Mouse (Mus musculus) heart, postnatal 0 days (tissue): ENCODE data around the gene Chd8. TPM values are rescaled to one million over a fixed set of nuclear protein-coding genes. Genes with fewer than 3 reads are reported as not detected.
"Not testable (repeated sequence)": the region's sequence is repeated elsewhere in the genome, so short reads cannot be mapped to it uniquely, and the experiment has no call there.

ENCODE experiments used
- ATAC-seq: fragments of 200-750 bp; cut with Nextera tagmentation; 2 replicates; pipeline ENCODE4 v1.8.0; 2017; ENCODE audit warnings: low read depth, moderate number of reproducible peaks, moderate library complexity; ENCODE audit not compliant: insufficient read depth
- DNase-seq: peaks from one replicate; pipeline ENCODE4 v3.0.0-alpha.2; 2016; ENCODE audit warnings: low spot score
- H3K27ac ChIP-seq: fragments of 300-500 bp; sonication (generic); 2 replicates; pipeline ENCODE4 v1.5.1; 2014; ENCODE audit warnings: low read depth, mild to moderate bottlenecking
- H3K27me3 ChIP-seq: fragments of 300-500 bp; sonication (generic); 2 replicates; pipeline ENCODE4 v1.6.1; 2014; ENCODE audit warnings: low read length, mixed read lengths; ENCODE audit not compliant: control insufficient read depth, insufficient read depth
- H3K36me3 ChIP-seq: fragments of 300-500 bp; sonication (generic); replicated peaks from 2 replicates; pipeline ENCODE4 v1.6.1; 2014; ENCODE audit warnings: low read length, mixed read lengths; ENCODE audit not compliant: control insufficient read depth, insufficient read depth
- H3K4me1 ChIP-seq: fragments of 300-500 bp; sonication (generic); 2 replicates; pipeline ENCODE4 v1.6.1; 2014; ENCODE audit warnings: antibody characterized with exemption; ENCODE audit not compliant: control insufficient read depth, insufficient read depth
- H3K4me2 ChIP-seq: fragments of 300-500 bp; sonication (generic); 2 replicates; pipeline ENCODE4 v1.6.1; 2014; ENCODE audit warnings: low read depth, mild to moderate bottlenecking, low read length, moderate library complexity
- H3K4me3 ChIP-seq: fragments of 300-500 bp; sonication (generic); 2 replicates; pipeline ENCODE4 v1.5.1; 2014; ENCODE audit warnings: low read depth, low read length
- H3K9ac ChIP-seq: fragments of 300-500 bp; sonication (generic); replicated peaks from 2 replicates; pipeline ENCODE4 v1.6.1; 2014; ENCODE audit warnings: low read depth, low read length, mixed read lengths
- H3K9me3 ChIP-seq: fragments of 300-500 bp; sonication (generic); replicated peaks from 2 replicates; pipeline ENCODE4 v1.6.1; 2016; ENCODE audit warnings: low read length; ENCODE audit not compliant: control insufficient read depth
- CTCF ChIP-seq: IDR thresholded peaks from 2 replicates; pipeline ENCODE4 v1.5.1; 2016; ENCODE audit warnings: antibody characterized with exemption, control low read depth, low read depth
- EP300 ChIP-seq: IDR thresholded peaks from 2 replicates; pipeline ENCODE4 v1.6.1; 2016; ENCODE audit warnings: antibody characterized with exemption, low read depth
- WGBS: fragments of 180-500 bp; shearing (Covaris S2); extraction: QIAGEN DNeasy Blood & Tissue Kit; methylation state at CpG from one replicate; pipeline ENCODE4 v1.1.7; 2014; 5-methylcytosine and 5-hydroxymethylcytosine counted together
- polyA plus RNA-seq: library from polyadenylated mRNA; unstranded; fragments of >200 nt; fragmentation: Nextera tagmentation; extraction: Ambion mirVana; gene quantifications from 2 replicates; pipeline ENCODE4 v1.2.1, GENCODE M21; 2015
- total RNA-seq: library from RNA; depleted of rRNA; stranded (reverse); fragments of >200 nt; gene quantifications from 2 replicates; pipeline ENCODE4 v1.2.3, GENCODE M21; 2014; ENCODE audit warnings: low replicate concordance; rRNA removed

Chd8 gene
- 18.1 and 28.8 TPM in 2 replicates for total RNA-seq
- polyA plus RNA-seq, result 12.9 and 13.0 TPM in 2 replicates

GRCm38 (mm10) chr14:52257484-52258213 is at the start of gene Chd8:
Chd8 (minus strand) TSS chr14:52257780.
- H3K36me3 ChIP-seq, result peaks cover 10% of the 10 kb centered on the region
- peak within 1 kb of the TSS; percentile 86 for H3K4me2 ChIP-seq
- DNase-seq, result peak; percentile 96
- no peaks in the 10 kb centered on the region for H3K9me3 ChIP-seq
- no peaks in the 10 kb centered on the region for H3K27me3 ChIP-seq
- H3K4me1 ChIP-seq, result peaks cover 11% of the 10 kb centered on the region; the same call in 1 of the 2 replicates
- peak within 1 kb of the TSS; percentile 95 for H3K27ac ChIP-seq
- peak within 1 kb of the TSS; percentile 86 for H3K9ac ChIP-seq
- under 1% methylated on average over 54 of the region's 54 CpGs for WGBS
- H3K4me3 ChIP-seq, result peak within 1 kb of the TSS; percentile 86
- TF ChIP-seq EP300 (peak; percentile 78; the same call in 1 of the 2 replicates), CTCF (peak; percentile 75)
- peak; percentile 100 for ATAC-seq

- DNase-seq (no peak), ATAC-seq (no peak)
- no peaks in the 10 kb centered on the region for H3K36me3 ChIP-seq
- 96% methylated on average over 2 of the region's 2 CpGs for WGBS
- H3K9ac ChIP-seq, result no peak overlapping the region
- H3K4me2 ChIP-seq, result no peak overlapping the region
- H3K27me3 ChIP-seq, result no peaks in the 10 kb centered on the region
- H3K4me1 ChIP-seq, result peaks cover 6% of the 10 kb centered on the region; the same call in 1 of the 2 replicates
- no peaks in the 10 kb centered on the region for H3K9me3 ChIP-seq
- no peak overlapping the region for H3K27ac ChIP-seq
- H3K4me3 ChIP-seq, result no peak overlapping the region
- TF ChIP-seq CTCF, result no peak
- TF ChIP-seq EP300, result no peak
Observed at GRCm38 (mm10) chr14:52306100-52306499, 48.5 kb upstream of the Chd8 start.

DNA sequence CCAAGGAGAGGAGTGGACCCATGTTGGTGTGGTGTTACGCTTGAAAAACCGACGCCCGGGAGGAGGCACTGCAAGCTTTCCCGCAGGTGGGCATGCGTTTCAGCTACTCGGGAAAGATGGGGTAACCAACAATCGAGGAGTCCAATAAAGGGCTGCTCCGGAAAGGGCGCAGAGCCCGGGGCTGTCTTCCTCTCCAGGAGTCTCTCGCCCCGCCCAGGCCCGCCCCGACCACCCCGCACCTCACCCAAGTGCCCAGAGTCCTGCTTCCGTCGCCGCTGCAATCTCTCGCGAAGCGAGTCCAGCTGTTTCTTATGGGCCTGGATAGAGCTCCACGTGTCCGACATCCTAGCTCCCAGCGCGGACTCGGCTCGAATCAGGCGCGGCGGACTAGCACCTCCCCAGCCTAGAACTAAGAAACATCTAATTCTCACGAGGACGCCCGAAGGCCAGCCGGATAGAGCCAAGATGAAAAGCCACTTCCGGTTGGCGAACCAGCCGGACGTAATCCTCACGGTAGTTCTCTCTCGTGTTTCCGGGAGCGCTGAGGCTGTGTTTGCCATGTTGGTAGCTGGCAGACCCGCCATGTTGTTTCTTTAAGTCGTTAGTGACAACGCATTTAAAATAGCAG is 47.2 kb upstream of the Chd8 start, which contains the start of gene Mettl3:
TSS of gene Mettl3 (minus strand) at position 485 of the 628 bp plus-strand sequence.
- H3K36me3 ChIP-seq, result peaks cover 5% of the 10 kb centered on the region
- H3K4me3 ChIP-seq, result peak within 1 kb of the TSS; percentile 67
- no peaks in the 10 kb centered on the region for H3K9me3 ChIP-seq
- peak within 1 kb of the TSS; percentile 92 for H3K27ac ChIP-seq
- H3K27me3 ChIP-seq, result no peaks in the 10 kb centered on the region
- peaks cover 6% of the 10 kb centered on the region; the same call in 1 of the 2 replicates for H3K4me1 ChIP-seq
- TF ChIP-seq EP300 (0 out of 2 replicates have a peak, but pooled peaks have one; percentile 52), CTCF (no peak; the same call in 1 of the 2 replicates)
- WGBS, result under 1% methylated on average over 46 of the region's 46 CpGs
- peak within 1 kb of the TSS; percentile 67 for H3K9ac ChIP-seq
- H3K4me2 ChIP-seq, result peak within 1 kb of the TSS; percentile 92
- peak; percentile 95 for DNase-seq
- peak; percentile 96 for ATAC-seq

GRCm38 (mm10) chr14:52303517-52303916 is 45.9 kb upstream of the Chd8 start:
- H3K4me2 ChIP-seq, ATAC-seq, H3K27ac ChIP-seq, H3K4me3 ChIP-seq, DNase-seq, H3K9ac ChIP-seq, H3K4me1 ChIP-seq, H3K27me3 ChIP-seq, H3K9me3 ChIP-seq: not testable (repeated sequence)
- 95% methylated on average over 3 of the region's 3 CpGs for WGBS
- peaks cover 16% of the 10 kb centered on the region for H3K36me3 ChIP-seq

GRCm38 (mm10) chr14:52295558-52296264 is 38.1 kb upstream of the Chd8 start:
- no peaks in the 10 kb centered on the region for H3K4me1 ChIP-seq
- H3K9me3 ChIP-seq, result no peaks in the 10 kb centered on the region
- no peak overlapping the region for H3K27ac ChIP-seq
- DNase-seq (peak; percentile 78), ATAC-seq (no peak)
- H3K9ac ChIP-seq, result no peak overlapping the region
- no peak overlapping the region for H3K4me3 ChIP-seq
- 67% methylated on average over 6 of the region's 6 CpGs for WGBS
- H3K4me2 ChIP-seq, result no peak overlapping the region
- TF ChIP-seq CTCF (peak; percentile 59), EP300 (no peak)
- H3K27me3 ChIP-seq, result no peaks in the 10 kb centered on the region
- H3K36me3 ChIP-seq, result peaks cover 85% of the 10 kb centered on the region
